Mouse (Mus musculus) embryonic facial prominence, embryonic 13.5 days (tissue): ENCODE measurements around the gene Prss33. TPM values are rescaled to one million over a fixed set of nuclear protein-coding genes. Genes with fewer than 3 reads are reported as not detected.
A peak's percentile ranks its signal among the peaks of the same experiment; 100 is the strongest.
"Not testable (repeated sequence)": the region's sequence is repeated elsewhere in the genome, so short reads cannot be mapped to it uniquely, and the experiment has no call there.

Source experiments
- ATAC-seq: fragments of 200-750 bp; cut with Nextera tagmentation; 2 replicates; pipeline ENCODE4 v1.8.0; 2017; ENCODE audit warnings: low read depth; ENCODE audit not compliant: insufficient number of reproducible peaks, insufficient read depth, low FRiP score, low TSS enrichment
- H3K27ac ChIP-seq: fragments of 300-500 bp; sonication (generic); 2 replicates; pipeline ENCODE4 v1.5.1; 2015; ENCODE audit warnings: moderate library complexity, mild to moderate bottlenecking, inconsistent platforms
- H3K27me3 ChIP-seq: fragments of 300-500 bp; sonication (generic); 2 replicates; pipeline ENCODE4 v1.6.1; 2015; ENCODE audit warnings: mild to moderate bottlenecking, inconsistent platforms
- H3K36me3 ChIP-seq: fragments of 300-500 bp; sonication (generic); 2 replicates; pipeline ENCODE4 v1.6.1; 2015; ENCODE audit warnings: mild to moderate bottlenecking, inconsistent platforms
- H3K4me1 ChIP-seq: fragments of 300-500 bp; sonication (generic); 2 replicates; pipeline ENCODE4 v1.6.1; 2015; ENCODE audit warnings: inconsistent platforms
- H3K4me2 ChIP-seq: fragments of 300-500 bp; sonication (generic); 2 replicates; pipeline ENCODE4 v1.6.1; 2015; ENCODE audit warnings: moderate library complexity, mild to moderate bottlenecking, inconsistent platforms
- H3K4me3 ChIP-seq: fragments of 300-500 bp; sonication (generic); 2 replicates; pipeline ENCODE4 v1.5.1; 2015; ENCODE audit warnings: mild to moderate bottlenecking, inconsistent platforms
- H3K9ac ChIP-seq: fragments of 300-500 bp; sonication (generic); 2 replicates; pipeline ENCODE4 v1.6.1; 2015; ENCODE audit warnings: mild to moderate bottlenecking, inconsistent platforms
- H3K9me3 ChIP-seq: fragments of 300-500 bp; sonication (generic); 2 replicates; pipeline ENCODE4 v1.6.1; 2016; ENCODE audit warnings: inconsistent platforms
- WGBS: fragments of 180-500 bp; shearing (Covaris S2); methylation state at CpG from one replicate; pipeline ENCODE4 v1.1.7; 2015; ENCODE audit warnings: mixed read lengths; 5-methylcytosine and 5-hydroxymethylcytosine counted together
- polyA plus RNA-seq: library from polyadenylated mRNA; unstranded; fragments of >200 nt; fragmentation: Nextera tagmentation; extraction: Ambion mirVana; gene quantifications from 2 replicates; pipeline ENCODE4 v1.2.1, GENCODE M21; 2015

The Prss33 gene
- polyA plus RNA-seq = 0.38 and 0.48 TPM in 2 replicates

GRCm38 (mm10) chr17:23836006-23836575, at the start of gene Prss33:
Gene Prss33, minus strand, starts transcription at chr17:23836056.
- H3K27ac ChIP-seq = no peak within 1 kb of the TSS
- no peaks in the 10 kb centered on the region for H3K9me3 ChIP-seq
- no peak for ATAC-seq
- H3K4me2 ChIP-seq = no peak within 1 kb of the TSS
- H3K4me1 ChIP-seq = no peaks in the 10 kb centered on the region
- no peaks in the 10 kb centered on the region for H3K36me3 ChIP-seq
- 62% methylated on average over 8 of the region's 8 CpGs for WGBS
- H3K27me3 ChIP-seq = peaks cover 36% of the 10 kb centered on the region
- no peak within 1 kb of the TSS for H3K4me3 ChIP-seq
- no peak within 1 kb of the TSS; the same call in none of the 2 replicates for H3K9ac ChIP-seq

GRCm38 (mm10) chr17:23880576-23880975, 44.7 kb upstream of the Prss33 start, which contains the start of the genes Dcpp1 and Dcpp2:
Gene Dcpp1, plus strand, starts transcription at chr17:23880876.
Gene Dcpp2, plus strand, starts transcription at chr17:23880880.
- not testable (repeated sequence) for H3K36me3 ChIP-seq, H3K4me3 ChIP-seq, H3K4me1 ChIP-seq, H3K27me3 ChIP-seq, H3K9ac ChIP-seq, H3K27ac ChIP-seq, ATAC-seq, H3K9me3 ChIP-seq, H3K4me2 ChIP-seq
- 77% methylated on average over 4 of the region's 4 CpGs for WGBS

GRCm38 (mm10) chr17:23877166-23877565, 41.3 kb upstream of the Prss33 start:
- no peak overlapping the region for H3K4me3 ChIP-seq
- 61% methylated on average over 2 of the region's 2 CpGs for WGBS
- no peak for ATAC-seq

GRCm38 (mm10) chr17:23876741-23877140, 40.9 kb upstream of the Prss33 start:
- H3K4me3 ChIP-seq = no peak overlapping the region
- no peaks in the 10 kb centered on the region for H3K9me3 ChIP-seq
- no peak overlapping the region for H3K4me2 ChIP-seq
- no peaks in the 10 kb centered on the region for H3K36me3 ChIP-seq
- H3K27me3 ChIP-seq = no peaks in the 10 kb centered on the region
- H3K4me1 ChIP-seq = no peaks in the 10 kb centered on the region
- 0 out of 2 replicates have a peak, but pooled peaks have one; percentile 44 for ATAC-seq
- WGBS = 42% methylated on average over 3 of the region's 3 CpGs
- H3K27ac ChIP-seq = no peak overlapping the region
- no peak overlapping the region for H3K9ac ChIP-seq

More at GRCm38 (mm10) chr17:23877166-23877565, 41.3 kb upstream of the Prss33 start:
- Histone ChIP-seq H3K27me3 (no peaks in the 10 kb centered on the region), H3K9ac (no peak overlapping the region), H3K27ac (no peak overlapping the region), H3K4me1 (no peaks in the 10 kb centered on the region), H3K9me3 (no peaks in the 10 kb centered on the region), H3K36me3 (no peaks in the 10 kb centered on the region), H3K4me2 (no peak overlapping the region)

GRCm38 (mm10) chr17:23873884-23874856, 38.3 kb upstream of the Prss33 start:
- Histone ChIP-seq H3K27ac (no peak overlapping the region), H3K4me2 (no peak overlapping the region), H3K4me3 (no peak overlapping the region), H3K9me3 (no peaks in the 10 kb centered on the region), H3K9ac (no peak overlapping the region), H3K4me1 (no peaks in the 10 kb centered on the region), H3K27me3 (no peaks in the 10 kb centered on the region), H3K36me3 (no peaks in the 10 kb centered on the region)
- 45% methylated on average over 8 of the region's 8 CpGs for WGBS
- ATAC-seq = no peak

GRCm38 (mm10) chr17:23868513-23868912, 32.7 kb upstream of the Prss33 start:
- no peaks in the 10 kb centered on the region for H3K4me1 ChIP-seq
- H3K9ac ChIP-seq = no peak overlapping the region
- H3K4me3 ChIP-seq = no peak overlapping the region
- H3K27ac ChIP-seq = no peak overlapping the region
- H3K27me3 ChIP-seq = no peaks in the 10 kb centered on the region
- WGBS = 89% methylated on average over 11 of the region's 11 CpGs
- no peak overlapping the region for H3K4me2 ChIP-seq
- H3K36me3 ChIP-seq = no peaks in the 10 kb centered on the region
- 0 out of 2 replicates have a peak, but pooled peaks cover 2% of the 10 kb centered on the region for H3K9me3 ChIP-seq
- no peak for ATAC-seq

- H3K4me3 ChIP-seq = no peak within 1 kb of the TSS
- no peak for ATAC-seq
- H3K9ac ChIP-seq = no peak within 1 kb of the TSS
- H3K36me3 ChIP-seq = no peaks in the 10 kb centered on the region
- 0 out of 2 replicates have a peak, but pooled peaks cover 2% of the 10 kb centered on the region for H3K9me3 ChIP-seq
- no peaks in the 10 kb centered on the region for H3K4me1 ChIP-seq
- no peak within 1 kb of the TSS for H3K4me2 ChIP-seq
- WGBS = 83% methylated on average over 15 of the region's 15 CpGs
- H3K27me3 ChIP-seq = no peaks in the 10 kb centered on the region
- H3K27ac ChIP-seq = no peak within 1 kb of the TSS
Observed at GRCm38 (mm10) chr17:23867756-23868155, 31.9 kb upstream of the Prss33 start, which contains the start of gene Prss21. Gene Prss21, plus strand, starts transcription at chr17:23868056.

- H3K4me1 ChIP-seq = no peaks in the 10 kb centered on the region
- no peak overlapping the region for H3K4me3 ChIP-seq
- H3K9me3 ChIP-seq = 0 out of 2 replicates have a peak, but pooled peaks cover 2% of the 10 kb centered on the region
- peaks cover 9% of the 10 kb centered on the region; the same call in 1 of the 2 replicates for H3K27me3 ChIP-seq
- 85% methylated on average over 4 of the region's 4 CpGs for WGBS
- no peak overlapping the region for H3K4me2 ChIP-seq
- no peak for ATAC-seq
- H3K36me3 ChIP-seq = no peaks in the 10 kb centered on the region
- no peak overlapping the region for H3K27ac ChIP-seq
- no peak overlapping the region for H3K9ac ChIP-seq
Observed at GRCm38 (mm10) chr17:23862926-23863325, 27.1 kb upstream of the Prss33 start.

- peaks cover 9% of the 10 kb centered on the region; the same call in 1 of the 2 replicates for H3K27me3 ChIP-seq
- no peaks in the 10 kb centered on the region for H3K36me3 ChIP-seq
- H3K4me1 ChIP-seq = no peaks in the 10 kb centered on the region
- no peak overlapping the region for H3K9ac ChIP-seq
- H3K4me2 ChIP-seq = no peak overlapping the region
- H3K4me3 ChIP-seq = no peak overlapping the region
- ATAC-seq = no peak
- H3K27ac ChIP-seq = no peak overlapping the region
- 69% methylated on average over 2 of the region's 2 CpGs for WGBS
- H3K9me3 ChIP-seq = no peaks in the 10 kb centered on the region
Observed at GRCm38 (mm10) chr17:23857913-23858312, 22.1 kb upstream of the Prss33 start.

- no peak overlapping the region for H3K27ac ChIP-seq
- H3K4me3 ChIP-seq = no peak overlapping the region
- no peak for ATAC-seq
- H3K36me3 ChIP-seq = no peaks in the 10 kb centered on the region
- no peak overlapping the region for H3K4me2 ChIP-seq
- H3K9me3 ChIP-seq = no peaks in the 10 kb centered on the region
- no peak overlapping the region for H3K9ac ChIP-seq
- WGBS = 80% methylated on average over 6 of the region's 6 CpGs
- H3K4me1 ChIP-seq = no peaks in the 10 kb centered on the region
- H3K27me3 ChIP-seq = peaks cover 9% of the 10 kb centered on the region; the same call in 1 of the 2 replicates
Observed at GRCm38 (mm10) chr17:23857193-23857592, 21.3 kb upstream of the Prss33 start.

GRCm38 (mm10) chr17:23854229-23854765, 18.4 kb upstream of the Prss33 start:
- no peak for ATAC-seq
- WGBS = 84% methylated on average over 10 of the region's 10 CpGs

More at GRCm38 (mm10) chr17:23854229-23854765, 18.4 kb upstream of the Prss33 start:
- H3K27ac ChIP-seq = no peak overlapping the region
- H3K4me2 ChIP-seq = no peak overlapping the region
- H3K4me3 ChIP-seq = no peak overlapping the region
- H3K4me1 ChIP-seq = no peaks in the 10 kb centered on the region
- no peaks in the 10 kb centered on the region; the same call in 1 of the 2 replicates for H3K27me3 ChIP-seq
- H3K9ac ChIP-seq = no peak overlapping the region
- H3K9me3 ChIP-seq = no peaks in the 10 kb centered on the region
- no peaks in the 10 kb centered on the region for H3K36me3 ChIP-seq
